Mouse (Mus musculus) liver, adult 2 months (tissue): ENCODE results near the gene Zfp598. TPM values are rescaled to one million over a fixed set of nuclear protein-coding genes. Genes with fewer than 3 reads are reported as not detected.

ENCODE experiments used
- DNase-seq: peaks from one replicate; pipeline ENCODE4 v3.0.0-alpha.2; 2011; ENCODE audit warnings: low read depth, low spot score; ENCODE audit errors: extremely low read depth
- H3K27ac ChIP-seq: fragments of 200-500 bp; replicated peaks from 2 replicates; pipeline ENCODE4 v1.5.1; 2012; ENCODE audit warnings: low read depth, mild to moderate bottlenecking, control low read depth, inconsistent platforms, low read length; ENCODE audit not compliant: insufficient read depth
- H3K27me3 ChIP-seq: fragments of 200-500 bp; 2 replicates; pipeline ENCODE4 v1.6.1; 2012; ENCODE audit warnings: mild to moderate bottlenecking, moderate library complexity, low read length, inconsistent platforms; ENCODE audit not compliant: control insufficient read depth, insufficient read depth
- H3K36me3 ChIP-seq: fragments of 200-500 bp; 2 replicates; pipeline ENCODE4 v1.6.1; 2012; ENCODE audit warnings: low read length, inconsistent platforms; ENCODE audit not compliant: control insufficient read depth, insufficient read depth
- H3K4me1 ChIP-seq: fragments of 200-500 bp; 2 replicates; pipeline ENCODE4 v1.6.1; 2011; ENCODE audit warnings: low read length; ENCODE audit not compliant: control insufficient read depth, insufficient read depth
- H3K4me3 ChIP-seq: fragments of 200-500 bp; 2 replicates; pipeline ENCODE4 v1.5.1; 2011; ENCODE audit warnings: low read depth, mild to moderate bottlenecking, control low read depth, low read length, moderate library complexity; ENCODE audit not compliant: insufficient read depth
- H3K79me2 ChIP-seq: fragments of 200-500 bp; 2 replicates; pipeline ENCODE4 v1.6.1; 2012; ENCODE audit warnings: inconsistent platforms, mild to moderate bottlenecking, low read length, moderate library complexity; ENCODE audit not compliant: control insufficient read depth, insufficient read depth
- H3K9ac ChIP-seq: fragments of 200-500 bp; 2 replicates; pipeline ENCODE4 v1.6.1; 2012; ENCODE audit warnings: low read depth, mild to moderate bottlenecking, control low read depth, inconsistent platforms, low read length
- CTCF ChIP-seq: fragments of 200-500 bp; IDR thresholded peaks from 2 replicates; pipeline ENCODE4 v1.5.1; 2011; ENCODE audit warnings: low read depth, low read length, control low read depth
- POLR2A ChIP-seq: fragments of 200-500 bp; IDR thresholded peaks from 2 replicates; pipeline ENCODE4 v1.6.1; 2011; ENCODE audit warnings: low read length, control low read depth; ENCODE audit not compliant: insufficient read depth; ENCODE audit errors: extremely low read depth
- WGBS: fragments of 180-500 bp; shearing (Covaris S2); methylation state at CpG from one replicate; pipeline ENCODE4 v1.1.7; 2018; 5-methylcytosine and 5-hydroxymethylcytosine counted together
- polyA plus RNA-seq: library from polyadenylated mRNA; depleted of rRNA; stranded (reverse); fragments of >200 nt; gene quantifications from 2 replicates; pipeline ENCODE4 v1.2.3, GENCODE M21; 2012
- total RNA-seq: library from RNA; depleted of rRNA; stranded (reverse); fragments of >200 nt; gene quantifications from 2 replicates; pipeline ENCODE4 v1.2.3, GENCODE M21; 2014

Gene Zfp598
- total and polyA plus RNA-seq, 2 experiments = 11.1 to 106 TPM

DNA sequence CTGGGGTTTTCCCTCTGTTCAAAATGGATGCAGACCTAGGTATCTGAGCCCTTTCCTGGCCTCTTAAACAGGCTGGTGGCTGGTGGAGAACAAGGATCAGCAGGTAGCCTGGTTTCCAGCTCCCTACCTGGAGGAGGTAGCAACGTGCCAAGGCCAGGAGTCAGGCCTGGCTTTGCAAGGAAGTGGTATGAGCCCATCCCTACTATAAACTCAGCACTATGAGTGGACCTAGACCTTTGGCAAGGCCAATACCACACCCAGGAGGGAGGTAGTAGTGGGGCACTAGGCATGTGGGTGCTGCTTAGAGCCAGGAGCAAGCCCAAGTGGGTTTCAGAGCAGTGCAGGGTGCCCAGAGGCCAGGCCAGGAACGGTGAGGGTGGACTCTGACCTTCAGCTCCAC lies 30.0 kb downstream of the Zfp598 start:
- peaks cover 3% of the 10 kb centered on the region; the same call in 1 of the 2 replicates for H3K4me1 ChIP-seq
- no peak overlapping the region for H3K9ac ChIP-seq
- 77% methylated on average over 2 of the region's 2 CpGs for WGBS
- no peak for DNase-seq
- TF ChIP-seq CTCF (no peak), POLR2A (no peak)
- peaks cover 4% of the 10 kb centered on the region; the same call in 1 of the 2 replicates for H3K36me3 ChIP-seq
- H3K4me3 ChIP-seq = no peak overlapping the region
- no peaks in the 10 kb centered on the region; the same call in 1 of the 2 replicates for H3K79me2 ChIP-seq
- no peak overlapping the region for H3K27ac ChIP-seq
- no peaks in the 10 kb centered on the region for H3K27me3 ChIP-seq

DNA sequence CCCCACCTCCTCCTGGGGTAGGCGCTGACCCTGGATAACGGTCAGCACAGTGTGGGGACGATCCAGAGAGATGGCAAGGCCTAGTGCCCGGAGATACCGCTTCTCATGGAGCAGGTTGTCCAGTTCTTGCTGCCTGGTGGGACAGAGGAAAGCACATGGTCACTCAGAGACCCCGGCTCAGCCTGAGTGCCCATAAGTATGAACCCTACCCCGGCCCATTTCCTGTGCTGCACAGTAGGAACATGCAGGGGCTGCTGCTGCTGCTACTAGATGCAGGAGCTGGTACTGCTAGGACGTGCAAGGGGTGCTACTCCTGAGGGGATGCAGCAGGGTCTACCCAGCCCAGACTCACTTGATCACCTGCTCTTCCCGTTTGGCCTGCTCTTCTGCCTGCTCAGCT lies 31.8 kb downstream of the Zfp598 start:
- DNase-seq = no peak
- WGBS = 94% methylated on average over 9 of the region's 9 CpGs
- peaks cover 4% of the 10 kb centered on the region; the same call in 1 of the 2 replicates for H3K36me3 ChIP-seq
- H3K27me3 ChIP-seq = no peaks in the 10 kb centered on the region
- no peak overlapping the region for H3K4me3 ChIP-seq
- no peak overlapping the region for H3K27ac ChIP-seq
- H3K4me1 ChIP-seq = no peaks in the 10 kb centered on the region
- H3K79me2 ChIP-seq = no peaks in the 10 kb centered on the region
- no peak overlapping the region for H3K9ac ChIP-seq
- TF ChIP-seq POLR2A = no peak
- TF ChIP-seq CTCF = no peak

DNA sequence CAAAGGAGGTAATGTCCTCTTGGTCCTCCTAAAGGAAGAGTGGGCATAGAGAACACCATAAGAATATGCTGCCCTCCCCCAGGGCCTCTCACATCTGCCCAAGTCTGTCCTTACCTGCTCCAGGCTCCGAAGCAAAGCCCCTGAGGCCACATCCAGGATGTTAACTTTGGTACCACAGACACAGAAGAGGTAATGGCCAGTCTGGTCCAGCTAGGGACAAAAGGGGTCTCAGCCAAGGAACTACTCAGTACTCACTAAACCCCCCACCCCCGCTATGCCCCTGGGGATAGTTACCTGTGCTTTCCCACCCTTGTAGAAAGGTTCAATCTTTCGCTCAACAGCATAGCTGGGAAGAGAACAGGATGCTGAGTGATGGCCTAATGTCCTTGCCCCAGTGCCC lies 36.3 kb downstream of the Zfp598 start:
- peaks cover 1% of the 10 kb centered on the region; the same call in 1 of the 2 replicates for H3K4me1 ChIP-seq
- H3K27me3 ChIP-seq = no peaks in the 10 kb centered on the region
- 99% methylated on average over 3 of the region's 3 CpGs for WGBS
- no peak overlapping the region for H3K27ac ChIP-seq
- DNase-seq = no peak
- H3K79me2 ChIP-seq = no peaks in the 10 kb centered on the region
- H3K9ac ChIP-seq = no peak overlapping the region
- H3K4me3 ChIP-seq = no peak overlapping the region
- TF ChIP-seq POLR2A (no peak), CTCF (no peak)
- H3K36me3 ChIP-seq = peaks cover 4% of the 10 kb centered on the region; the same call in 1 of the 2 replicates

DNA sequence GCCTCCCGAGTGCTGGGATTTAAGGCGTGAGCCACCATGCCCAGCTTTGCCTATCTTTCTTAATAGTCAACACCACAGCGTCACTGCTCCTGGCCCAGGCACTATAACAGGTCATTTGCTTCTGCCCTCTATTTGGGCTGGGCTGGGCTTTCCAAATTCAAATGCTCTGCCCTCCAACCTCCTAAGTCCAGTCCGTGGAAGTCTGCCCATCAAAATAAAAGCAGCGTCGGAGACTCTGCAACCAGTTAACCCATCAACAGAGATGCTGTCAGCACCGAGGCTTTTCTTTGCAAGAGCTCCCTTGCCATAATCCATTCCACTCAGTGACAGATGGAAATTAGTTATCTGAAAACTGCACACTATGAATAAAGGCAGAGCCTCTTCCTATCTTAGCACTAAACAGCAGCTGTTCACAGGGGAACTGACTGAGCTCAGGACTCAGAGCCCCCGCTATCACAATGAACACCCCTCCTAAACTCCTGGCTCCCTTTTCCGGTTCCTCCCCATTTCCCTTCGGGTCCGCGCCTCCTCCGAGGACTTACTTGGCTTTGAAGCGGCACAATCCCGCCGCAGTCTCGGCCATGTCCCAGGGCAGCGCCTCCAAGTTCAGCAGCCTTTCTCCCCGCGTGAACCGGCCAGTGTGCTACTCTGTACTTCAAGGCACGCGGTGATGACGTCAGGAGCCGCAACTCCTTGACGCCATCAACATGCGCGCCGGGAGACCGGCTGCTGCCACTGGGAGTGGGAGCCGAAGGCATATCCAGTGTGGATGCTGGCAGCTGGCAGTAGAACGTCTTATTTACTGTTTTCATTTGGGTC lies 37.7 kb downstream of the Zfp598 start, which contains the start of gene Tbl3:
Gene Tbl3 (minus strand): TSS at position 679 of the 819 bp plus-strand sequence.
- H3K9ac ChIP-seq = peak within 1 kb of the TSS; percentile 65
- TF ChIP-seq POLR2A = peak; percentile 43; the same call in 1 of the 2 replicates
- no peak for TF ChIP-seq CTCF
- WGBS = under 1% methylated on average over 32 of the region's 32 CpGs

DNA sequence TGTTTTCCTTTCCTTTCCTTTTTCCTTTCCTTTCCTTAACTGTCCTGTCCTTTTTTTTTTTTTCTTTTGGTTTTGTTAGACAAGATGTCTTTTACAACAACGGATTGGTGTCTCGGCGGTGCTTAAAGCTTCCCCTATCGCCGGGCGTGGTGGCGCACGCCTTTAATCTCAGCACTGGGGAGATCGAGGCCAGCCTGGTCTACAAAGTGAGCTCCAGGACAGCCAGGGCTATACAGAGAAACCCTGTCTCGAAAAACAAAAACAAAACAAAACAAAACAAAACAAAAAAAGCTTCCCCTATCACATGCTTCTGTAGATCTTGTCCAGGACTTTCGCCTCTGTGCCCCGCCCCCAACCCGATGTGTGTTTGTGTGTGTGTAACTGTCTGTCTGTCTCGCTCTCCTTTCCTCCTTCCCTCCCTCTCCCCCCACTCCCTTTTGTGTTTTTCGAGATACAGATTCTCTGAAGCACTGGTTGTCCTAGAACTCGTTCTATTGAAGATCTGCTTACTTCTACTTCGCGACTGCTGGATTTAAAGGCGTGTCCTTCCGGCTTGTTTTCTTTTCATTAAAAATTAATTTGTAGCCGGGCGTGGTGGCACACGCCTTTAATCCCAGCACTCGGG lies 38.4 kb downstream of the Zfp598 start:
- Histone ChIP-seq H3K4me3 (peak overlapping the region; percentile 71), H3K9ac (peak overlapping the region; percentile 65), H3K36me3 (no peaks in the 10 kb centered on the region), H3K79me2 (no peaks in the 10 kb centered on the region), H3K27me3 (no peaks in the 10 kb centered on the region), H3K4me1 (peaks cover 1% of the 10 kb centered on the region; the same call in 1 of the 2 replicates), H3K27ac (peak overlapping the region; percentile 70)
- 1% methylated on average over 24 of the region's 24 CpGs for WGBS
- TF ChIP-seq CTCF = no peak
- no peak for TF ChIP-seq POLR2A
- DNase-seq = peak; percentile 46

More for the DNA sequence above, 37.7 kb downstream of the Zfp598 start, which contains the start of gene Tbl3:
- Histone ChIP-seq H3K79me2 (no peaks in the 10 kb centered on the region), H3K36me3 (peaks cover under 1% of the 10 kb centered on the region; the same call in 1 of the 2 replicates), H3K4me3 (peak within 1 kb of the TSS; percentile 71), H3K27ac (peak within 1 kb of the TSS; percentile 81), H3K4me1 (peaks cover 1% of the 10 kb centered on the region; the same call in 1 of the 2 replicates), H3K27me3 (no peaks in the 10 kb centered on the region)
- peak; percentile 90 for DNase-seq

DNA sequence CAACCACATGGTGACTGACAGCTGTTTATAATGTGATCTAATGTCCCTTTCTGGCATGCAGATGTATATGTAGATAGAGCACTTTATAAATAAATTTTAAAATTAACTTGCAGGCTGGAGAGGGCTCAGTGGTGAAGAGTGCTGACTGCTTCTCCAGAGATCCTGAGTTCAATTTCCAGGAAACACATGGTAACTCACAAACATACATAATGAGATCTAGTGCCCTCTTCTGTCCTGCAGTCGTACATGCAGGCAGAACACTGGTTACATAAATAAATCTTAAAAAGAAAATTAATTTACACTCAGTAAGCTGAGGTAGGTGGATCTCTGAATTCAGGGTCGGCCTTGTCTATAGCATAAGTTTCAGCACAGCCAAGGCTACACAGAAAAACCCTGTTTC lies 39.2 kb downstream of the Zfp598 start:
- Histone ChIP-seq H3K4me3 (no peak overlapping the region), H3K36me3 (no peaks in the 10 kb centered on the region), H3K79me2 (no peaks in the 10 kb centered on the region), H3K27me3 (no peaks in the 10 kb centered on the region), H3K27ac (no peak overlapping the region), H3K9ac (no peak overlapping the region), H3K4me1 (peaks cover 1% of the 10 kb centered on the region; the same call in 1 of the 2 replicates)
- DNase-seq = peak; percentile 60
- TF ChIP-seq CTCF (no peak), POLR2A (no peak)
- WGBS = 32% methylated on average over 2 of the region's 2 CpGs
